Mouse (Mus musculus) thymus, postnatal 4 days (tissue): ENCODE data around the gene Efcab5.

Experiments
- DNase-seq: peaks from one replicate; pipeline ENCODE4 v3.0.0; 2021

The Efcab5 gene

DNA sequence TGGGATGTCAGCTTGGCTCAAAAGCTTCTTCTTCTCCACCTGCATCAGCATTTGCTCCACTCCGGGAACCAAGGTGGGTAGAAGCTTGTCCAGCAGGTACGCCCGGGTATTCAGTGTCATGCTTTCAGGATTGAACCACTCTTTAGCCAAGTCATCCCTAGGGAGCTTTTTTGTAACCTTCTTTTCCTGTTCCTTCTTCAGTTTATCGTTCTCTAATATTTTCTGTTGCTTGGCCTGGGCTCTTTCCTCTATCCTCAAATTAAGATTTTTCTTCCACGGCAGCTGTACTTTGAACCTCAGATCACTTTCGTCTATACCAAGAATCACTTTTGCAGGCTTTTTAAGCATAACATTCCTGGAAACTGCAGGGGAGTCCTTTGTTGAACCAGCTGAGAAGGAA is at the start of gene Efcab5:
Gene Efcab5, minus strand, starts transcription at position 101 of the 400 bp plus-strand sequence.
- no peak for DNase-seq

GRCm38 (mm10) chr11:77235267-77235666 is 46.5 kb upstream of the Efcab5 start:
- no peak for DNase-seq

DNA sequence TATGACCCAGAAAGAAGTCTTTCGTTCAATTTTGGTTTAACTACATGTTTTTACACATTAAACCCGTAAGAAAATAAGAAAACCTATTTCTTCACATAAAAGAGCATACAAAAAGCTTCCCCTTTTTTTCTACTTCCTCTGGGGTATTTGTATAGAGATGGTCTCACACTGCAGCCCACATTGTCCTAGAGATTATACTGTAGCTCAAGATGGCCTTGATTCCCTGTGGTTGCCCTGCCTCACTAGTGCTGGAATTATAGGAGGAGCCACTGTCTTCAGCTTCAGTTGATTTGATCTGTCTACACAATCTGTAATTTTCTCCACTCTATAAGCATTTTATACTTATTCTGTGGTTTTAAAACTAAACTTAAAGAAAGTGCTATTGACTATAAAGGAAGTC is 42.7 kb upstream of the Efcab5 start:
- DNase-seq: no peak

DNA sequence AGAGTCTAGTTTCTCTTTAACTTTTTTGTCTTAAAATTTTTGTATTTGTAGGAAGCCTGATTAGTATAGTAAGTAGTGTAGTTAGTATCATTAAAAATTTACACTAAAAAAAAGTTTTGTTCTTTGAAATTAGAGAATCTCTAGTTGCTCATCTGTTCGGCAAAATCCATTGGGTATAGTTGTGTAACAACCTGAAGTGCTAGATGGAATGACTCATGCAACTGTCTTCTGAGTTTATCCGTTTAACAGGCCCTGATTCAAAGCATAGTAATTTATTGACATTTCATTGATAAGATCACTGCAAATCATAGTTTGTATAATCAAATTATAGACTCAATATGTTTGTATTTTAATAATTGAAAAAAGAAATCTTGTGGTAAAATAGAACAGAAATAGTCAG is 42.0 kb upstream of the Efcab5 start:
- no peak for DNase-seq

DNA sequence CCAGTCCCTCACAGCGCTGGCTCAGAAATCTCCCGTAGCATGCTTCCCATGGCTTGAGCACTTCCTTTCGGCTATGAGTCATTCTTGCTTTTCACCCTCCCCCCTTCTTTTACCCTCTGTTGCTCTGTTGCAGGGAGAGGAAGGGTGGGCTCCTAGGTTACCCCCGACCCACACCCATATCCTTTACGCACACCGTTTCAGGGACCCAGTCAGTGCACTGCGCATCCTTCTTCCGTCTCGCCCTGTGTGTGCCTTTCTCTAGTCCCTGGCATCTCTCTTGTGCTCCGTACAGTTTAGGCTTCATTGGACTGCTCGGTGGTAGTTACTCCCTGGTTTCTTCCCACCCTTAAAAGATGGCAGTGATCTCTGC is 28.0 kb upstream of the Efcab5 start:
- DNase-seq: peak; percentile 47

DNA sequence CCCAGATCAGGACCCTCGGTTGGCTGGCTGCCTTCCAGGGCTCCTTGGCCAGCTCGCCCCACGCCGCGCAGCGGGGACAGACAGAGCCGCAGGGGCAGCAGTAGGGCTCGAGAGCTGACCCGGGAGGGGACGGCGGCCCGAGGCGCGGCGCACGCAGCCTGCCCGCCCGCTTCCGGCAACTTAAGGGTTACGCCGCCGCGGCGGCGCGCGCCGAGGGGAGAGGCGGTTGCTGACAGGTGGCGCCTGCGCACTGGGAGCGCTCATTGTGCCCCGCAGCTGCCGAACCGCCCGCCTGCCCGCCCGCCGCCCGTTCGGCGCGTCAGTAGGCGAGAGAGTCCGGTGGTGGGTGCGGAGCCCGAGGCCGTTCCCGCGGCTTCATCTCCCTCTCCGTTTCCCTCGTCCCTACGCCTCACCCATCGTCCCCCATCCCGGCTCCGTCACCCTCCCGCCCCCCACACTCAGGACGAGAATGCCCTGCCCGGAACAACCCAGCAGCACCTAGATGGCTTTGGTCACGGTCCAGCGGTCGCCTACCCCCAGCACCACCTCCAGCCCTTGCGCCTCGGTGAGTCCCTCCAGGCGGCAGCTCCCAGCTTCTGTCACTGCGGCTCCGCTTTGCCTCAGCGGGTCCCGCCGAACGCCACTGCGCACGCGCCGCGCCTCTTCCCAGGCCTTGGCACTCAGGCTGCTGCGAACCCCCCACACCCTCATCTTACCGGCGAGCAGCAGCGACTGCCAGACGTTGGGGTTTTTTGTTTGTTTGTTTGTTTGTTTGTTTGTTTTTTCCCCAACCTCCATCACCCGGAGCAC is 27.4 kb upstream of the Efcab5 start, which contains the start of gene Ssh2:
Gene Ssh2, plus strand, starts transcription at position 337 of the 810 bp plus-strand sequence.
- DNase-seq: peak; percentile 92

DNA sequence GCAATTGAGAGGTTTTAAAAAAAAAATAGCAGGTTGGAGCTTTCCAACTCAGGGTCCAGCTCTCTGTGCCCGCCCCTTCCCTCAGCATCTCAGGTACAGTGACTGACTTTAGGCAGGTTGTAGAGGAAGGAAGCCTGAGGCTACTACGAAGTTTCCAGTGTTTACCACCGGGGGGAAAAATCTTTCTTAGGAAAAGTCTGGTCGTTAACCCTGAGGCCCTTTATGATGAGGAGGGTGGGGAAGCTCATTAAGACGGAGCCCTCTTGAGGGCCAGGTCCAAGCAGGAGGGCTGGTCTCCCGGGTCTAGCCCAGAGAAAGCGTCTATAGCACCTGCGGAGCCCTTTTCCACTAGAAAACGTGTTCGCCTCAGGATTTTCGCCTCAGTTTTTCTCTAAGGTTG is 26.7 kb upstream of the Efcab5 start:
- DNase-seq: no peak

- peak; percentile 65 for DNase-seq
Measured at GRCm38 (mm10) chr11:77214755-77215154, 26.0 kb upstream of the Efcab5 start.

- DNase-seq: no peak
Measured at GRCm38 (mm10) chr11:77214142-77214692, 25.4 kb upstream of the Efcab5 start.

DNA sequence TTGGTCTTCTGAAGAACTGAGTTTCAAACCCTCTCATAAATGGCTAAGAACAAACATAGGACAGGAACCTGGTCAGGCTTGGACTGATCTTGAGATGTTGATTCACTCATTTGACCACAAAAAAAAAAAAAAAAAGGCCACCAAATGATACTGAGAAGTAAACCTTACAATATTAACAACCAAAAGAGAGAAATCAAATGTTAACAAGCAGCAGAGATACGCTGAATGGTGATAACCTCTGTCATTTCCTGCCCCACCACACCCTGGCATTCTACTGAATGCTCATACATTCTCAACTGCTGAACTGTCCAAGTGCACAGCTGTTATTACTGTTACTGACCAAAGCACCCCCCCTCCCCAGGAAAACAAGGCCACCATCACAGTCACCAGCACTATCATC is 11.9 kb upstream of the Efcab5 start:
- DNase-seq: no peak

GRCm38 (mm10) chr11:77199636-77200035 is 10.9 kb upstream of the Efcab5 start:
- no peak for DNase-seq

GRCm38 (mm10) chr11:77196181-77197143 is 7.7 kb upstream of the Efcab5 start:
- peak; percentile 10 for DNase-seq

DNA sequence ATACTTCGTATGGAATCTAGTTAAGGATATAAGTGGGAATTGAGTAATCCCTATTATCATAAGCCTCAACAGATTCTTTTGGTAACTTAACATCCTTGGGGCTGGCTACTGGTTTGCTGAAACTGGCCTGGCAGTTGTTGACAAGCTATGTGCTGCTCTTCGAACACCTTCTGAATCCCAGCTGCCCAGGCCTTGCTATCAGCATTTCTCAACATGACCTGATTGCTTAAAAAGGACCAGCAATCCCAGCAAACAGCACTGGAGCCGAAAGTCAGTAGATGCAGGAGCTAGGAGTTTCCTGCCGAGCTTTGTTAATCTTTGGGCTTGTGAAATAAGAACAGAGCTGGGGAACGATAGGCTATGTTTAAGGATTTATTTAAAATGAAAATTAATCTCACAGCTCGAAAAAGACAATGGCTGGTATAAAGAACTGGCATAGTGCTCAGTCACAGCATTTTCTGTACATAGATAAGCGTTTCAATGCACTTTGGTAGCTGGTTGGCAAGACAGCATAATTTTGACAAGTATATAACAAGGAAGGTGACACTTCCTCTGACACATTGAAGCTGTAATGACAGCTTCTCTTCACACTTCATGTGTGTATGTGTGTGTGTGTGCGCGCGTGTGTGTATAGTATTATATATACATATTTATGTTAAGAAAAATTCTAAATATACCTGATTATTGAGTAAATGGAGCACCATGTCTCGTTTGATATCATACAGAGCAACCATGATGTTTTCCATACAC is 6.8 kb upstream of the Efcab5 start:
- no peak for DNase-seq

DNA sequence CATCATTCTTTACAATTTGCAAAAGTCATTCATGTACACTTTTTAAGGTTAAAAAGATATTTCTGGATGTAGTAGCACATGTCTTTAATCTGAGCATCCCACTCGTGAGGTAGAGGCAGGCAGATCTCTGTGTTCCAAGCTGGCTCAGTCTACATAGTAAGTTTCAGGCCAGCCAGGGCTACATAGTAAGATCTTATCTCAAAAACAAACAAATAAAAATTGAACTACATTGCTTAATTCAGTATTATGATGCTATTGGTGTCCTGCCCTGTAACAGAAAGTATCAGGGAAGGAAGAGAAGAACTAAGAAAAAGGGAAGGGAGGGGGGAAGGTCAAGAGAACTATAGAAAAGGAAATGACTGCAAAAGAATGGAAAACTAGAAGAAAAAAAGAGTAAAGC is 6.0 kb upstream of the Efcab5 start:
- DNase-seq: no peak

DNA sequence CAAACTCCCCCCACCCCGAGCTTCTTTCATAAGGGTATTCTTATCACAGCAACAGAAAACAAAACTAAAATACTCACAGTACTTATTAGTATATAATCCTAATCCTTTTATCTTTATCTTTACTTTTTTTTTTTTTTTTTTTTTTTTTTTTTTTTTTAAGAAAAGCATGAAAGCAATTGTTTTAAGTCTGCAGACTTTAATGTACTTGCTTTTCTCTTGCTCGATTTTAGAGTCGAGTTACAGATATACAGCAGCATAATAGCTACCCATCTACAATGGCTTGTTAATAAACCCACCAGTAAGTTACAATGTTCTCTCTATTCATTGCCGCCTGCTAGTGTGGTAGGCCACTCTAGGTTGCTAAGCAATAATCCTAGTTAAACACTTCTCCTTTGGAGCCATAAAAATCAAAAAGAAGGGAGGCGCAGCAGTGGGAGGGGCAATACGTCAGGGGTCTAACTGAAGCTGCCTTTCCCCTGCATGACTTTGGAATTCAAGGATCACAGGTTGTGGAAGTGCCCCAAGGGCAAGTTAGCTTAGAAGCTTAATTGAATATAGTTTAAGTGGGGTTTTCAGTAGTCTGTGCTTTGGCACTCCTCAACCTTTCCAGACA is 5.3 kb upstream of the Efcab5 start:
- no peak for DNase-seq

DNA sequence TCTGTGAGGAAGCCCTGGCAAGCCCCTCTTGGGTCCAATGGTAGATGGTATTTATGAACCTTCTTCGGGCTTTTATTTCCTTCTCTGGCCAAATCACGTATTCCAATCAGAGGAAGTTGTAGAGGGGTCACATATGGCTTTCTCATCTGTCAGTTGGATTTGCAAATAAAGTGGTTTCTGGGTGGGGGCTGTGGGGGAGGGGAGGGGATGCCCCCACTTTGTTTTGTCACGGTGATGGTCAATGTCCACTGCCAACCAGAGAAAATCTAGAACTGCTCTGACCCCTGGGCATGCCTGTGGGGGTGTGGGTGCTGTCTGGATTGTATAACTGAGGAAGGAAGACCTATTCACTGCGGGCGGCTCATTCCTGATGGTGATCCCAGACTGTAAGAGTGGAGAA is 4.6 kb upstream of the Efcab5 start:
- no peak for DNase-seq

GRCm38 (mm10) chr11:77184926-77185325 is 3.8 kb downstream of the Efcab5 start:
- DNase-seq: no peak

DNA sequence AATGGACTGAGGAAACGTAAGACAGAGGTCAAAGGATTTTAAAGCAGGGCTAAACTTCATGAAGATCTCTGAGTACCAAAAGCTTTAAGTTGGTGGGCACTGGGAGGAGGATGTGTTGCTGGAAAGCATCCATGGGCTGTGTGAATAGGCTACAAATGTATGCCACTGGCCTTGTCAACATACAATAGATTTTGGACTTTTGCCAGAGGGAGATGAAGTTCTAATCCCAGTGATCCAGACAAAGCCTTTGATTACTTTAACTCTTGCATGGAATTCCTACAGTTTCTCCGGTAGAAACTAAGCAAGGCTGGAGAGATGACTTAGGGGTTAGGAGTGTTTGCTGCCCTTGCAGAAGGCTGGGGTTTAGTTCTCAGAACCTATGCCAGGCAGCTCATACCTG is 6.2 kb downstream of the Efcab5 start:
- DNase-seq: no peak

GRCm38 (mm10) chr11:77182041-77182440 is 6.7 kb downstream of the Efcab5 start:
- DNase-seq: no peak

DNA sequence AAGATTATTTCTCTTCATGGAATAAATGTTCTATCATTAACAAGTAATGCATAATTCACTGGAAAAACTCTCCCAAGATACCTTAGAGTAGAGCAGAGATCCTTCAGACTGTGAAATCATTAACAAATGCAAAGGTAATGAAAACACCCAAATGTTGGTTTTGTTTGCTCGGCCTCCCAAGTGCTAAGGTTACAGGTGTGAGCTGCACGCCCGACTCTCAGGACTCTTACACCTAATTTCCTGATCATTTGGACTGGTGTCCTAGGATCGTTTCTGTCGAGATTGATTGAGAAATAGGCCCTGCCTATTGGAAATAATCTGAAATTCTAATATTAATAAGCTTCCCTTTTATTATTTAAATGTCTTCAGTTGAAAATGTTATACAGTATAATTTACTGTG is 7.2 kb downstream of the Efcab5 start:
- DNase-seq: no peak

GRCm38 (mm10) chr11:77180886-77181285 is 7.9 kb downstream of the Efcab5 start:
- DNase-seq: peak; percentile 30

DNA sequence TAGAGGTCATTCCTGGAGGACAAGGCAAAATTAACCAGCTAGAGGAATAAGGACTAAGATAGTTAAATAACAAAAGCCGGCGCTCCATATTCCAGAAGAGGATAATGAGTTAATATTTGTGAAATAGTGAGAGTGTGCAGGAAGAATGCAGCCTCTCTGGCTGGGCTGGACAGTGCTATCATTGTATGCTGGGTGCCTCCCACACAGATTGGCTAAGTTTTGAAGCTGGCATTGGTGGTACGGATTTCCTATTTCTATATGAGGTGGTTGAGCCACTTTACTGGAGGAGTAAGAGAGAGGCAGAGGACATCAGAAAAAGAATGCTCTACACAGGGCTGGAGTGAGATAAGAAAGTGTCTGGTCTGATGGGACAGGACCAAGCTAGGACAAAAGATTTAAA is 9.0 kb downstream of the Efcab5 start:
- DNase-seq: no peak
